Mouse (Mus musculus) thymus, postnatal 25 days (tissue): ENCODE results near the gene Slc39a11.

Experiments
- DNase-seq: peaks from one replicate; pipeline ENCODE4 v3.0.0; 2022

Slc39a11 gene

GRCm38 (mm10) chr11:113631302-113631701, 18.6 kb downstream of the Slc39a11 start:
- no peak for DNase-seq

GRCm38 (mm10) chr11:113630642-113631041, 19.2 kb downstream of the Slc39a11 start:
- no peak for DNase-seq

GRCm38 (mm10) chr11:113627785-113628184, 22.1 kb downstream of the Slc39a11 start:
- DNase-seq: peak; percentile 30

- no peak for DNase-seq
Observed at GRCm38 (mm10) chr11:113625437-113625836, 24.4 kb downstream of the Slc39a11 start.

- DNase-seq: no peak
Observed at GRCm38 (mm10) chr11:113622028-113622427, 27.9 kb downstream of the Slc39a11 start.

GRCm38 (mm10) chr11:113621001-113621400, 28.9 kb downstream of the Slc39a11 start:
- no peak for DNase-seq

GRCm38 (mm10) chr11:113619420-113620080, 30.3 kb downstream of the Slc39a11 start:
- no peak for DNase-seq

- DNase-seq: peak; percentile 86
Observed at GRCm38 (mm10) chr11:113618672-113619419, 31.0 kb downstream of the Slc39a11 start, which contains the start of gene Sstr2. TSS of gene Sstr2 (plus strand) at chr11:113619342.

- no peak for DNase-seq
Observed at GRCm38 (mm10) chr11:113618303-113618671, 31.6 kb downstream of the Slc39a11 start.

- DNase-seq: peak; percentile 85
Observed at GRCm38 (mm10) chr11:113617132-113617911, 32.6 kb downstream of the Slc39a11 start.

GRCm38 (mm10) chr11:113614476-113614875, 35.4 kb downstream of the Slc39a11 start:
- peak; percentile 62 for DNase-seq

GRCm38 (mm10) chr11:113611664-113612611, 37.9 kb downstream of the Slc39a11 start:
- DNase-seq: peak; percentile 77

- DNase-seq: no peak
Observed at GRCm38 (mm10) chr11:113611112-113611646, 38.7 kb downstream of the Slc39a11 start.

GRCm38 (mm10) chr11:113610266-113610665, 39.6 kb downstream of the Slc39a11 start:
- no peak for DNase-seq

- DNase-seq: no peak
Observed at GRCm38 (mm10) chr11:113609581-113609980, 40.3 kb downstream of the Slc39a11 start.

- DNase-seq: no peak
Observed at GRCm38 (mm10) chr11:113607556-113607955, 42.3 kb downstream of the Slc39a11 start.

GRCm38 (mm10) chr11:113601616-113602343, 48.1 kb downstream of the Slc39a11 start:
- no peak for DNase-seq

- no peak for DNase-seq
Observed at GRCm38 (mm10) chr11:113600526-113601245, 49.2 kb downstream of the Slc39a11 start.

- no peak for DNase-seq
Observed at GRCm38 (mm10) chr11:113597632-113598031, 52.2 kb downstream of the Slc39a11 start.

- no peak for DNase-seq
Observed at GRCm38 (mm10) chr11:113595144-113595543, 54.7 kb downstream of the Slc39a11 start.

- DNase-seq: no peak
Observed at GRCm38 (mm10) chr11:113588936-113589335, 60.9 kb downstream of the Slc39a11 start.
